Mouse (Mus musculus): Measurements from ENCODE around the gene Brsk2. TPM values are rescaled to one million over a fixed set of nuclear protein-coding genes. Genes with fewer than 3 reads are reported as not detected.

The Brsk2 gene
- polyA plus RNA-seq, 1 experiment from 2014 or later, result 0.35 TPM

DNA sequence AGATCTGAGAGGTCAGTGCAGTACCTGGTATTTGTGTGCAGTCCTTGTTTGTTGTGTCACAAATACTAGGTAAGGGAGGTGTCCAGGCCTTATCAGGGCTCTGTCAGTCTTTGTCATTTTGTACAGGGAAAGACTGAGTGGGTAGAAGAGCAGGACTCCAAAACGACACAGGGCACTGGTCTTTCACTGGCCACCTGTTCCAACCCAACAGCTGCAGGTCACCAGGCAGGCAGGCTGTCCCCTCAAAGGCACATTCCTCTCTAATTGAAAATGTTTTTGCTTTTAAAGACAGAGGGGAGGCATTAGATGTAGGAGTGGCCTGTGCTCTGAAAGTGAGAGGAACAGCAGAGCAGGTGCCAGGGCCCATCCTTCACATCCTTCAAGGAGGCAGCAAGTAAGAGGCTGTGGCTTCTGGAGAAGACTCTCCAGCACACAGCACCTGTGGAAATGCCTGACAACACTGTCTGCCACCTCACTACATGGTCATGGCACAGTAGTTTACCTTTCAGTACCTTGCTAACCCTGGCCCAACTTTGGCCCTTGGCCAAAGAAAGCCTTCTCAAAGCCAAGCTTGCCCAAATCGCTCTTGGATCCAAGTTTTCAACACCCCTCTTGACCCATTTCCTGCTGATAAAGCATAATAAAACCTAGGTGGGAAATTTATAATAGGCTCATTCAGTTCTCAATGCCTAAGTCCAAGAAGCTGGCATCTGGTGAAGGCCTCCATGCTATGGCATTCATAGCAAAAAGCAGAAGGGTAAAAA, 85.7 kb downstream of the Brsk2 start:
- no peaks in the 10 kb centered on the region for H3K9me3 ChIP-seq
- 52% methylated on average over 2 of the region's 2 CpGs for WGBS
- H3K4me1 ChIP-seq, result peaks cover 47% of the 10 kb centered on the region
- no peak overlapping the region for H3K4me2 ChIP-seq
- H3K9ac ChIP-seq, result no peak overlapping the region
- ATAC-seq (ENCODE audit: extremely low read depth, insufficient number of reproducible peaks, low FRiP score, low TSS enrichment), result no peak
- no peak overlapping the region for H3K27ac ChIP-seq (replicated peaks)
- H3K4me3 ChIP-seq, result no peak overlapping the region
- H3K36me3 ChIP-seq, result 0 out of 2 replicates have a peak, but pooled peaks cover 3% of the 10 kb centered on the region
- no peaks in the 10 kb centered on the region for H3K27me3 ChIP-seq (replicated peaks)

DNA sequence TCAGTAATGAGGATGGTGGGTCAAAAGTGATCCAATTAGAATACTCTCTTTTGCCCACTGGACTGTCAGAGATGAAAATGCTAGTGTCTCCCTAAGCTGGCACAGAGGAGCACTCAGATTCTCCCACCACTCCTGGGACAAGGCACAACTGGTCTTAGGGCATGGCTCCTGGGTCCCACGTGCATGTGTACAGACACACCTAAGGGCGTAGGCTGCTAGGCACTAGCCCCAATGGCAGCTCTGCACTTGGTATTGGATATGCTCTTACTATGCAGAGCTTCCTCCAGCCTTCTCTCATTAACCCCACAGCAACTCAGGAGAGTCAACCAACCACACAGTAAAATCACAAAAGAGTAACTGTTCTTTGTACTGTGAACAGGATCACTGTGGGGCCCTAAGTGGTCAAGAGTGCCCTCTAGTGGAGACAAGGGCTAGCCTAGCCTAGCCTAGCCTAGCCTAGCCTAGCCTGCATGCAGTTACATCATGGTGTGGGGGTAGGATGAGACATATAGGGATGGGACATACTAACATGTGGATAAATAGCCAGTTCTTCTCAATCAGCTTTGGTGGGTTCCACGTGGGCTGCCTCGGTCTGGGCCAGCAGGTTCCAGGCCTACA, 88.1 kb downstream of the Brsk2 start:
- no peaks in the 10 kb centered on the region for H3K27me3 ChIP-seq (replicated peaks)
- H3K9ac ChIP-seq, result no peak overlapping the region
- ATAC-seq (ENCODE audit: extremely low read depth, insufficient number of reproducible peaks, low FRiP score, low TSS enrichment), result no peak; the same call in 1 of the 2 replicates
- 0 out of 2 replicates have a peak, but pooled peaks cover 3% of the 10 kb centered on the region for H3K36me3 ChIP-seq
- no peaks in the 10 kb centered on the region for H3K9me3 ChIP-seq
- no peak overlapping the region for H3K4me3 ChIP-seq
- peaks cover 62% of the 10 kb centered on the region for H3K4me1 ChIP-seq
- WGBS, result 74% methylated on average over 4 of the region's 4 CpGs
- no peak overlapping the region for H3K4me2 ChIP-seq
- no peak overlapping the region for H3K27ac ChIP-seq (replicated peaks)

DNA sequence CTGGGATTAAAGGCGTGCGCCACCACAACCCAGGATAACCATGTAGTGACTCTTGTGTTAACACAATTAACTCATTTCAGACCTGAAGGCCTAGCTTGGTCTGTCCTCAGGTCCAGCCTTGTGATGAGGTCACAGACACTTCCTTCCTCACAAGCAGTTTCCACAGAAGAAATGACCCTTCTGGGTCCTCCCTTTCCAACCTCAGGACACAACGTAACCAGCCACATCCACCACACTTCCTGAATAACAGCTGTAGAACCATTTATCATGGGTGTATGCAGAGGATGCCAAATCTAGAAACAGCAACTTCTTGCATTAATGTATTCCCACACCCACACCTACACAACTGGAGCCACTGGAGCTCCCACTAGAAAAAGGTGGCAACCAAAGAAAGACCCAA, 91.2 kb downstream of the Brsk2 start:
- Histone ChIP-seq H3K9ac (no peak overlapping the region), H3K36me3 (no peaks in the 10 kb centered on the region), H3K9me3 (no peaks in the 10 kb centered on the region), H3K27me3 (replicated peaks) (no peaks in the 10 kb centered on the region), H3K4me1 (peaks cover 61% of the 10 kb centered on the region), H3K27ac (replicated peaks) (no peak overlapping the region), H3K4me2 (no peak overlapping the region), H3K4me3 (no peak overlapping the region)
- ATAC-seq (ENCODE audit: extremely low read depth, insufficient number of reproducible peaks, low FRiP score, low TSS enrichment), result no peak
- WGBS, result 76% methylated on average over 3 of the region's 3 CpGs

DNA sequence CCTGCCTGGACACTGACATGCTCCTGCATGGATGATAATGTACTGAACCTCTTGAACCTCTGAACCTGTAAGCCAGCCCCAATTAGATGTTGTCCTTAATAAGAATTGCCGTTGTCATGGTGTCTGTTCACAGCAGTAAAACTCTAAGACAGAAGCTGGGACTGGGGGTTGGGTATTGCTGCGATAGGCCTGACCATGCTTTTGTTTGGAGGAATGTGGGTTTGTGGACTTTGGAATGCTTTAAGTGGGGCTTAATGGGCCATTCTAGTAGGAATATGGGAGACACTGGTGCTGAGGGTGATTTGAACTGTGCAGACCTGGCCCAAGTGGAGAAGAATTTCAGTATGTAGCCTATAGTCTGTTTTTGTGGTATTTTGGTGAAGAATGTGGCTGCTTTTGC, 95.8 kb downstream of the Brsk2 start:
- Histone ChIP-seq H3K9me3 (no peaks in the 10 kb centered on the region), H3K27me3 (replicated peaks) (no peaks in the 10 kb centered on the region), H3K4me2 (no peak overlapping the region), H3K27ac (replicated peaks) (no peak overlapping the region), H3K4me1 (peaks cover 43% of the 10 kb centered on the region), H3K9ac (no peak overlapping the region), H3K4me3 (no peak overlapping the region), H3K36me3 (peaks cover 16% of the 10 kb centered on the region; the same call in 1 of the 2 replicates)
- ATAC-seq (ENCODE audit: extremely low read depth, insufficient number of reproducible peaks, low FRiP score, low TSS enrichment), result no peak
- WGBS, result 71% methylated on average over 2 of the region's 2 CpGs

DNA sequence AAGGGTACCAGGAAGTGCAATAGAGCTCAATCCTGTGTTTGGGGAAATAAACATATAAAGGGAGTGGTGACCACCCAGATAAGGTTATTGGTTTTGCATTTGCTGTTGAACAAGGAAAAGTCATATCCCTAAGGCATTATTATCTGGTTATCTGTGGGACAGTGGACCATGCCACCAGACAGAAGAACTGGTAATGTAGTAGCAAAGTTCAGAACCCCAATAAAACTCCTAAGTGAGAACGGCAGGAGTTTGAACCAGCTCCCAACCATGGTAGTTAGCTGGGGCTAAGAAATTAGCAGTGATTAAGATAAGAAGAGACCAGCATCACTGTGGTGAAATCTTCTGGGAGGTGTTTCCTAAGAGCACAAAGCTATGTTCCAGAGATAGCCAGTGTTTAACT, 96.4 kb downstream of the Brsk2 start:
- H3K36me3 ChIP-seq, result peaks cover 16% of the 10 kb centered on the region; the same call in 1 of the 2 replicates
- no peaks in the 10 kb centered on the region for H3K27me3 ChIP-seq (replicated peaks)
- no peak for ATAC-seq (ENCODE audit: extremely low read depth, insufficient number of reproducible peaks, low FRiP score, low TSS enrichment)
- H3K4me2 ChIP-seq, result no peak overlapping the region
- WGBS, result 76% methylated on average over 1 of the region's 1 CpGs
- no peak overlapping the region for H3K4me3 ChIP-seq
- no peaks in the 10 kb centered on the region for H3K9me3 ChIP-seq
- H3K9ac ChIP-seq, result no peak overlapping the region
- H3K27ac ChIP-seq (replicated peaks), result no peak overlapping the region
- peaks cover 44% of the 10 kb centered on the region for H3K4me1 ChIP-seq

DNA sequence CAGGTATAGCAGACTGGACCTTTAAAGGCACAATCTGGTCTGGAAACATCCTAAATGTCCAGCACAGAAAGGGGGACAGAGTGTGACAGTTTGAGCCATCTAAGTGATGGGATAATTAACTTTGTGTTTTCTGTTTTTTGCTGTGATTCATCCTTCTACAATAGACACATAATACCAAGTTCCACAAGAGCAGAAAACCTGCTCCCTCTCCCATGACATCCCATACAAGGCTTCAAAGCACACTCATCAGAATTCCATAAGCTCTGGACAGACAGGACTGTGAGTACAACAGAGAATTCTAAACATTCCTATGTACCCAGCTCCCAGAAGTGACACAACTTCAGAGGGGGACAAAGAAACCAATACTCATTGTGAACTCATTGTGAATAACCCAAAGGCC, 101.0 kb downstream of the Brsk2 start:
- ATAC-seq (ENCODE audit: extremely low read depth, insufficient number of reproducible peaks, low FRiP score, low TSS enrichment), result no peak
- Histone ChIP-seq H3K9ac (no peak overlapping the region), H3K4me2 (no peak overlapping the region)

More for the DNA sequence above, 101.0 kb downstream of the Brsk2 start:
- Histone ChIP-seq H3K4me1 (peaks cover 19% of the 10 kb centered on the region), H3K27ac (replicated peaks) (no peak overlapping the region), H3K27me3 (replicated peaks) (no peaks in the 10 kb centered on the region), H3K9me3 (no peaks in the 10 kb centered on the region), H3K36me3 (peaks cover 33% of the 10 kb centered on the region; the same call in 1 of the 2 replicates), H3K4me3 (no peak overlapping the region)

Small RNA genes lying within 50 kb of the gene (microRNA-seq; reads per million reads assigned to microRNA genes)
- not detected for gene Mir3104

Other genes with a start within 250 kb of the Brsk2 start
- 0.01 TPM in 1 of 2 replicates, not detected in the other for gene Muc5ac, start 160.8 kb upstream of the Brsk2 start, polyA plus RNA-seq (2015; fragmentation: Nextera tagmentation; extraction: Ambion mirVana)
- gene Muc5b, start 110.7 kb upstream of the Brsk2 start, polyA plus RNA-seq (2015; fragmentation: Nextera tagmentation; extraction: Ambion mirVana), result 0.03 and 0.05 TPM in 2 replicates
- gene Tollip, start 31.2 kb upstream of the Brsk2 start, polyA plus RNA-seq (2015; fragmentation: Nextera tagmentation; extraction: Ambion mirVana), result 34.1 and 35.6 TPM in 2 replicates
- gene Mob2, start 111.3 kb downstream of the Brsk2 start, polyA plus RNA-seq (2015; fragmentation: Nextera tagmentation; extraction: Ambion mirVana), result 42.8 and 48.4 TPM in 2 replicates
- gene Dusp8, start 146.1 kb downstream of the Brsk2 start, polyA plus RNA-seq (2015; fragmentation: Nextera tagmentation; extraction: Ambion mirVana), result 11.4 and 13.6 TPM in 2 replicates
- not detected in 2 replicates for gene Gm45618, start 171.0 kb downstream of the Brsk2 start, polyA plus RNA-seq (2015; fragmentation: Nextera tagmentation; extraction: Ambion mirVana)
- not detected in 2 replicates for gene Gm39115, start 186.3 kb downstream of the Brsk2 start, polyA plus RNA-seq (2015; fragmentation: Nextera tagmentation; extraction: Ambion mirVana)
- not detected in 2 replicates for gene Gm45337, start 194.9 kb downstream of the Brsk2 start, polyA plus RNA-seq (2015; fragmentation: Nextera tagmentation; extraction: Ambion mirVana)
- gene Gm29735, start 207.4 kb downstream of the Brsk2 start, polyA plus RNA-seq (2015; fragmentation: Nextera tagmentation; extraction: Ambion mirVana), result not detected in 2 replicates
- not detected in 2 replicates for gene Gm4553, start 216.0 kb downstream of the Brsk2 start, polyA plus RNA-seq (2015; fragmentation: Nextera tagmentation; extraction: Ambion mirVana)
- gene Krtap5-2, start 226.3 kb downstream of the Brsk2 start, polyA plus RNA-seq (2015; fragmentation: Nextera tagmentation; extraction: Ambion mirVana), result not detected in 2 replicates
- gene Gm10153, start 240.6 kb downstream of the Brsk2 start, polyA plus RNA-seq (2015; fragmentation: Nextera tagmentation; extraction: Ambion mirVana), result not detected in 2 replicates